ENCODE assay signal across 47 mouse cellular contexts in genomic region chr6:128737445-128737844, GRCm38 (mm10). TPM values are rescaled to one million over a fixed set of nuclear protein-coding genes. Genes with fewer than 3 reads are reported as not detected.
"Had no signal": no experiment of that assay in that cellular context is flagged by ENCODE, and none has a peak within 500 bp of the region (broad histone marks: within the 10 kb centered on the region; RNA-seq: fewer than 3 reads in every experiment).

No protein-coding gene starts in this region.

- H3K36me3 ChIP-seq: heart, embryonic 10.5 days; heart, embryonic 12.5 days; heart, embryonic 13.5 days; heart, embryonic 15.5 days; hindbrain, embryonic 10.5 days; hindbrain, embryonic 12.5 days; hindbrain, embryonic 13.5 days; hindbrain, embryonic 15.5 days; intestine, embryonic 15.5 days; kidney, embryonic 15.5 days had no signal

- H3K4me2 ChIP-seq: heart, embryonic 11.5 days; heart, embryonic 12.5 days; heart, embryonic 13.5 days; heart, embryonic 15.5 days; hindbrain, embryonic 12.5 days; hindbrain, embryonic 13.5 days; hindbrain, embryonic 14.5 days; hindbrain, embryonic 15.5 days; intestine, embryonic 15.5 days; kidney, embryonic 15.5 days had no signal

- H3K27ac ChIP-seq: heart, embryonic 10.5 days; heart, embryonic 13.5 days; heart, embryonic 15.5 days; hindbrain, embryonic 10.5 days; hindbrain, embryonic 12.5 days; hindbrain, embryonic 13.5 days; hindbrain, embryonic 14.5 days; hindbrain, embryonic 15.5 days; hindbrain, postnatal 0 days; intestine, embryonic 15.5 days; kidney, embryonic 15.5 days; kidney, postnatal 0 days; layer of hippocampus, adult 2 months had no signal

- H3K9ac ChIP-seq: heart, embryonic 12.5 days; heart, embryonic 13.5 days; heart, embryonic 15.5 days; hindbrain, embryonic 12.5 days; hindbrain, embryonic 13.5 days; hindbrain, embryonic 14.5 days; hindbrain, embryonic 15.5 days; intestine, embryonic 15.5 days; kidney, embryonic 15.5 days had no signal

- ATAC-seq: hindbrain, embryonic 16.5 days; hindbrain, postnatal 0 days; inflammation-experienced regulatory T-cells, adult 6 months; intestine, embryonic 15.5 days; intestine, embryonic 16.5 days; intestine, postnatal 0 days had no signal

- H3K9me3 ChIP-seq: heart, embryonic 10.5 days; heart, embryonic 13.5 days; heart, embryonic 15.5 days; hindbrain, embryonic 10.5 days; hindbrain, embryonic 12.5 days; hindbrain, embryonic 13.5 days; hindbrain, embryonic 15.5 days; intestine, embryonic 15.5 days; kidney, embryonic 15.5 days had no signal

- H3K27me3 ChIP-seq: heart, embryonic 12.5 days; heart, embryonic 13.5 days; heart, embryonic 15.5 days; hindbrain, embryonic 12.5 days; hindbrain, embryonic 13.5 days; hindbrain, embryonic 15.5 days; intestine, embryonic 15.5 days; kidney, embryonic 15.5 days had no signal

- DNase-seq: heart, postnatal 10 days; heart, postnatal 14 days; heart, postnatal 4 days; kidney, adult 11 months; kidney, adult 18-20 months; kidney, adult 2 months; kidney, adult 8-10 months; kidney, adult 9 months; kidney, postnatal 10 days; kidney, postnatal 14 days; kidney, postnatal 25 days; kidney, postnatal 36 days; kidney, postnatal 4 days; layer of hippocampus, adult 9-11 months; layer of hippocampus, postnatal 36 days had no signal

- H3K4me3 ChIP-seq: heart, embryonic 10.5 days; heart, embryonic 12.5 days; heart, embryonic 13.5 days; heart, embryonic 15.5 days; hindbrain, embryonic 10.5 days; hindbrain, embryonic 12.5 days; hindbrain, embryonic 13.5 days; hindbrain, embryonic 15.5 days; intestine, embryonic 15.5 days; kidney, embryonic 15.5 days; layer of hippocampus, adult 2 months had no signal

- H3K4me1 ChIP-seq: heart, embryonic 10.5 days; heart, embryonic 12.5 days; heart, embryonic 13.5 days; heart, embryonic 15.5 days; hindbrain, embryonic 10.5 days; hindbrain, embryonic 12.5 days; hindbrain, embryonic 13.5 days; hindbrain, embryonic 15.5 days; intestine, embryonic 15.5 days had no signal

RNA-seq across cellular contexts. Expression of gene Klrb1, which starts 14.6 kb away (rescaled TPM):
- total RNA-seq: heart, postnatal 10 days; heart, postnatal 14 days; heart, postnatal 25 days; heart, postnatal 4 days; hematopoietic stem cell, adult 5-6 weeks; layer of hippocampus, adult 18-20 months; layer of hippocampus, adult 2 months; left cerebral cortex, adult 18-20 months had no signal
- polyA plus RNA-seq: heart, embryonic 10.5 days; heart, embryonic 11.5 days; heart, embryonic 12.5 days; heart, embryonic 13.5 days; heart, embryonic 14.5 days; heart, embryonic 15.5 days; heart, embryonic 16.5 days; heart, postnatal 0 days; hindbrain, embryonic 10.5 days; hindbrain, embryonic 11.5 days; hindbrain, embryonic 12.5 days; inflammation-experienced regulatory T-cells, adult 6 months; intestine, embryonic 14.5 days; intestine, embryonic 15.5 days; intestine, embryonic 16.5 days; kidney, adult 2 months; kidney, embryonic 14.5 days; kidney, embryonic 15.5 days; kidney, embryonic 16.5 days; kidney, postnatal 0 days had no signal

RNA-seq across cellular contexts. Expression of gene Klrb1c, which starts 51.6 kb away (rescaled TPM):
- total RNA-seq: heart, postnatal 10 days; heart, postnatal 4 days; layer of hippocampus, adult 18-20 months; layer of hippocampus, adult 2 months; layer of hippocampus, postnatal 14 days; layer of hippocampus, postnatal 25 days; layer of hippocampus, postnatal 36 days; left cerebral cortex, adult 18-20 months had no signal
- polyA plus RNA-seq: heart, embryonic 11.5 days; heart, embryonic 12.5 days; heart, embryonic 14.5 days; heart, postnatal 0 days; hindbrain, embryonic 10.5 days; hindbrain, embryonic 11.5 days; hindbrain, embryonic 12.5 days; hindbrain, embryonic 13.5 days; hindbrain, embryonic 15.5 days; kidney, embryonic 14.5 days had no signal
